Mouse (Mus musculus): Measurements from ENCODE around the gene Lfng. TPM values are rescaled to one million over a fixed set of nuclear protein-coding genes. Genes with fewer than 3 reads are reported as not detected.

The Lfng gene
- total RNA-seq, 2 experiments from 2014 or later: 23.5 to 24.4 TPM

DNA sequence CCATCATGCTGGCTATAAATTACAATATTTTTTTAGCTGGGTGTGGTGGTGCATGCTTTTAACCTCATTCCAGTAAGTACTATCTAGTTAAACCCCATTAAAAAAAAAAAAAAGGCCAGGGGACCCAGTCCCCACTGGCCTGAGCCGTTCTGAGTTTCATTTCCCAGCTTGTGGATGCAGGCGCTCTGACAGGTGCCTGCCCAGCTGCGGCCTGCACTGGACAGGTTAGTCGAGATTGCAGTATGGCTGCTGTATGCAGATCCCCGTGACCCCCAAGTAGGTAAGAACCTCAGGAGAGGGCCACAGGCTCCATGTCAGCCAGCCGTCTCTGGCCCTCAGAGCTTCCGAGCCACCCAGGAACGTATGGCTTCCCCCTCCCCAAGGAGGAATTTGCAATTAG lies 54.3 kb downstream of the Lfng start:
- no peak for DNase-seq (ENCODE audit: low spot score in 2 of 2)

DNA sequence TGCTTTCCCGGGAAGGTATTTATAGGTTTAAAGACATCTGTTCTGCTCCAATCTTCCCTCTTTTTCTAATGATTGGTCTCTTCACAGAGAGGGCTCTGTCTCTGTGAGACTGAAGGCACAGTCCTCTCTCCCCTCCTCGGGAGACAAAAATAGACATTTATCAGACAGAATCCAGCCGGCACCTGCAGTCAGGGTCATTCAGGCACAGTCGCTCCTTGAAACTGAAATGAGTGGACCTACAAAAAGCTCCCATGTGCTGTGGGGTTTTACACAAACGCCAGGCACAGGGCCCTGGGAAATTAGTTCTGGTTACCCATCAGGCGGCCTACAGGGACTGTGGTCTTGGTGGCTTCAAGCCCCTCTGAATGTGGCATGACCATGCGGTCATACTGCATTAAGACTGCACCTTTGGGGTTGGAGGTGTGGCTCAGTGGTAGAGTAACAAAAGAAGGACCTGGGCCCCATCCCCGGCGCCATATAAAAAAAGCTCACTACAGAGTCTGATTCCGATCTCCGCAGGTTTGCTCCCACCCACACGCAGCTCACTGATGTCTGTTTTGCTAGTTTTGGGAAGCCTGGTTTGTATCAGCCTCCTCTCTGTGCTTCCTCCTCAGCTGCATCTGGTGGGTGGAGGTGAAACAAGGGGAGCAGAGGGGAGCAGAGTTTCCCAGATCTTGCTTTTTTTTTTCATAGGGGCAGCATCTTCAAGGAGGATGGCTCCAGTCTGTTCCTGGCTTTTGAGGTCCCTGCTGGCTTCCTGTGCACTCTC lies 54.9 kb downstream of the Lfng start:
- no peak for DNase-seq (ENCODE audit: low spot score in 2 of 2)

DNA sequence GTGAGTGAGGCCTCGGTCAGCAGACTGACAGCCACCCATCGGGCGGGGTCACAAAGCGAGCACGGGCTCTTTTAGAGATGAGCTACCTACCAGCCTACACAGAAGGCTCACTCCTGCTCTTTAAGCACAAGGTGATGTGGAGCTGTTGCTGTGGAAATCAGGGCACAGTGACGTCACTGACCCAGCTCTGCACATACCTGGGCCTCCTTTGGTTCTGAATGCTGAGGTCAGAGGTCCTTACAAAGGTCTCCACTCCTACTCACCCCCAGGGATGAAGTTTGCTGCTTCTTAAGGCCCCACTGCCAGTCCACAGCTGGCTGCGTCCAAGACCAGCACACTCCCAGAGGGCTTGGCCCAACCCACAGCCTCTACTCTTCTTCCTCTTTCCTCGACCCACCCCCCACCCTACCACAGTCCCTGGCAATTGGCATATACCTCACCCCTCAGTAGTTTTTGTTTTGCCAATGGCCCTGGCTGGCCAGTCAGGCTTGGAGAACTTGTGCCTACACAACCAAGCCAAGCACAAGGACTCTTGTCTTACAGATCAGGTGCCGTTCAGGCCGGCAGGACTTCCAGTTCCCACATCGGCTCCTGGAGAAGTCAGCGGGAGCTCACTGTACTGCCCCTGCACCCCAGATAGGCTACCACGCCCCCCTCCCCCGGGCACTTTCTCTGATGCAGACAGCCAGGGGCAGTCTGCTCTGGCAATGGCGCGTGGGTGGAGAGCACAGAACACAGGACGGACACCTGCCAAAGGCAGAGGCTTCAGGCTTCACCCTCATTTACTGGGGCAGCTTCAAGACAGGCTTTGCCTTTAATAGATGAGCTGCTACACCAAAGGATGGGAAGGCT lies 55.8 kb downstream of the Lfng start:
- no peak for DNase-seq (ENCODE audit: low spot score in 2 of 2)

DNA sequence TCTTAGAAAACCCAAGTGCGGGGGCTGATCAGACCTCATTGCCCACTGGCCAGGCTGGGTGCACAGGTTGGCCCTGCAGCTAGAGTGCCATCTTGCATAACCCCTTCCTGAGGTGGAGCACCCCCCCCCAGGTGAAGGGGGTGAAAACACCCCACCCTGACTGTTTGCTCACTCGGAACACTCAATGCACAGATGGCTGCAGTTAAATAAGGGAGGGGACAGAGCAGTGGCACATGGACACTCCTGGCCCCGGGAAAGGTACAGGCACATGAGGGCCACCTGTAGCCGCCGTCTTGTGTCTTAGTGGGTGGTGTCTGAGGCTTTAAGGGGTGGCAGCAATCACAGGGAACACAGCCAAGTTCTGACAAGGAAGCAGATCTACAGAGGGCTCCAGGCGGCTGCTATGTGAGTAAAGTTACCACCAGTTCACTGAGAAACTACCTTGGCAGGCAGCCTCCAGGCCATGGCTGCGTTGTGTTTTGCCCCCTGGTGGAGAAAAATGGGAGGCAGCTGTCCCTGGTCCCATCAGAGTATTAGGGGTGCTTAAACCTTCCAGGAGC lies 56.6 kb downstream of the Lfng start:
- DNase-seq (ENCODE audit: low spot score in 2 of 2): peak in 1 of 2 experiments; percentile 55

Other genes with a start within 250 kb of the Lfng start
- gene Snx8, start 218.1 kb upstream of the Lfng start, total RNA-seq (2021): 10 to 100 TPM; 28.0 to 29.5 TPM
- gene Eif3b, start 188.0 kb upstream of the Lfng start, total RNA-seq (2021): 100 to 1,000 TPM; 147 to 157 TPM
- gene Gm4869, start 161.7 kb upstream of the Lfng start, total RNA-seq (2021): under 1 TPM; 0.08 to 0.23 TPM
- gene Chst12, start 101.8 kb upstream of the Lfng start, total RNA-seq (2021): 10 to 100 TPM; 11.0 to 11.8 TPM
- gene Grifin, start 42.2 kb upstream of the Lfng start, total RNA-seq (2021): not detected
- gene Ttyh3, start 41.7 kb downstream of the Lfng start, total RNA-seq (2021): 100 to 1,000 TPM; 199 to 212 TPM
- 10 to 100 TPM; 40.3 to 41.3 TPM for gene Iqce, start 95.1 kb downstream of the Lfng start, total RNA-seq (2021)
- gene Brat1, start 97.7 kb downstream of the Lfng start, total RNA-seq (2021): 10 to 100 TPM; 23.9 to 24.2 TPM
- 1 to 10 TPM; 1.2 to 1.5 TPM for gene Amz1, start 116.8 kb downstream of the Lfng start, total RNA-seq (2021)
- gene Gna12, start 223.1 kb downstream of the Lfng start, total RNA-seq (2021): 100 to 1,000 TPM; 134 TPM